Mouse (Mus musculus) CH12.LX (cell line): ENCODE results near the gene Usp11. TPM values are rescaled to one million over a fixed set of nuclear protein-coding genes. Genes with fewer than 3 reads are reported as not detected.

Experiments
- DNase-seq: peaks from one replicate; pipeline ENCODE4 v3.0.0-alpha.2; 2013; ENCODE audit errors: extremely low read depth
- H3K27ac ChIP-seq: 2 replicates; pipeline ENCODE4 v1.5.1; 2012; ENCODE audit warnings: low read depth, mild to moderate bottlenecking, control low read depth, moderate library complexity; ENCODE audit not compliant: insufficient read depth
- H3K27me3 ChIP-seq: replicated peaks from 2 replicates; pipeline ENCODE3; 2012; ENCODE audit warnings: inconsistent platforms
- H3K36me3 ChIP-seq, 2 experiments: replicated peaks in 1 of 2; 2 replicates each; pipeline versions ENCODE3 to v1.6.1; 2012; ENCODE audit warnings: inconsistent platforms in 1 of 2, low read length in 1 of 2, mild to moderate bottlenecking in 1 of 2, mixed read lengths in 1 of 2, moderate library complexity in 1 of 2; ENCODE audit not compliant: control insufficient read depth in 1 of 2, insufficient read depth in 1 of 2
- H3K4me1 ChIP-seq, 2 experiments: 2 replicates each; pipeline ENCODE4 v1.6.1; 2012; ENCODE audit warnings: inconsistent platforms in 1 of 2, moderate library complexity in 1 of 2; ENCODE audit not compliant: insufficient read depth in 2 of 2, control insufficient read depth in 1 of 2
- H3K4me2 ChIP-seq: 2 replicates; pipeline ENCODE4 v1.6.1; 2012; ENCODE audit warnings: low read depth, mild to moderate bottlenecking, control low read depth; ENCODE audit not compliant: poor library complexity, insufficient read depth, severe bottlenecking
- H3K4me3 ChIP-seq, 3 experiments: fragments of 150-350 bp in 1 of 3; sonication (generic) in 1 of 3; replicated peaks in 1 of 3; 2 replicates each; pipeline versions ENCODE3 to v1.5.1; 2011 to 2012; ENCODE audit warnings: low read depth in 2 of 3, low read length in 2 of 3, mild to moderate bottlenecking in 2 of 3, moderate library complexity in 2 of 3, control low read depth in 1 of 3, improper control_type of control experiment in 1 of 3, inconsistent platforms in 1 of 3, mixed read lengths in 1 of 3; ENCODE audit not compliant: poor library complexity in 1 of 3
- H3K79me2 ChIP-seq: replicated peaks from 2 replicates; pipeline ENCODE4 v1.6.1; 2012; ENCODE audit warnings: mild to moderate bottlenecking, moderate library complexity; ENCODE audit not compliant: control insufficient read depth, poor library complexity, insufficient read depth, severe bottlenecking; ENCODE audit errors: extremely low read depth
- H3K9ac ChIP-seq: 2 replicates; pipeline ENCODE4 v1.6.1; 2012; ENCODE audit warnings: low read depth, mild to moderate bottlenecking, control low read depth, moderate library complexity; ENCODE audit not compliant: insufficient read depth
- H3K9me3 ChIP-seq: replicated peaks from 2 replicates; pipeline ENCODE3; 2012; ENCODE audit warnings: low read length, inconsistent platforms, mixed read lengths
- CHD1 ChIP-seq: IDR thresholded peaks from 2 replicates; pipeline ENCODE4 v1.6.1; 2012; ENCODE audit warnings: low read depth, low read length, improper control_type of control experiment, inconsistent platforms
- CTCF ChIP-seq, 2 experiments: IDR thresholded peaks in 1 of 2; conservative IDR thresholded peaks in 1 of 2; 2 replicates each; pipeline ENCODE4 v1.5.1; 2011 to 2012; ENCODE audit warnings: low read depth in 2 of 2, low read length in 2 of 2, improper control_type of control experiment in 1 of 2, inconsistent platforms in 1 of 2, mild to moderate bottlenecking in 1 of 2, moderate library complexity in 1 of 2
- ELF1 ChIP-seq: IDR thresholded peaks from 2 replicates; pipeline ENCODE4 v1.6.1; 2014; ENCODE audit warnings: low read depth, mild to moderate bottlenecking, inconsistent platforms, low read length, improper control_type of control experiment
- HCFC1 ChIP-seq: IDR thresholded peaks from 2 replicates; pipeline ENCODE4 v1.6.1; 2012; ENCODE audit warnings: low read depth, mild to moderate bottlenecking, inconsistent platforms, low read length, improper control_type of control experiment
- KAT2A ChIP-seq: IDR thresholded peaks from 2 replicates; pipeline ENCODE4 v1.6.1; 2012; ENCODE audit warnings: low read length, improper control_type of control experiment, inconsistent platforms; ENCODE audit not compliant: insufficient replicate concordance
- MAX ChIP-seq: IDR thresholded peaks from 2 replicates; pipeline ENCODE4 v1.6.1; 2011; ENCODE audit warnings: low read length, improper control_type of control experiment
- MAZ ChIP-seq: IDR thresholded peaks from 2 replicates; pipeline ENCODE4 v1.6.1; 2012; ENCODE audit warnings: low read depth, mild to moderate bottlenecking, inconsistent platforms, low read length, improper control_type of control experiment, moderate library complexity
- NELFE ChIP-seq: IDR thresholded peaks from 2 replicates; pipeline ENCODE4 v1.6.1; 2011; ENCODE audit warnings: low read depth, low read length, improper control_type of control experiment
- NRF1 ChIP-seq: IDR thresholded peaks from 2 replicates; pipeline ENCODE4 v1.6.1; 2014; ENCODE audit warnings: low read depth, mild to moderate bottlenecking, inconsistent platforms, low read length, improper control_type of control experiment, moderate library complexity
- POLR2A ChIP-seq: IDR thresholded peaks from 2 replicates; pipeline ENCODE4 v1.6.1; 2011; ENCODE audit warnings: low read depth, mild to moderate bottlenecking, improper control_type of control experiment, low read length
- RCOR1 ChIP-seq: conservative IDR thresholded peaks from 2 replicates; pipeline ENCODE4 v1.6.1; 2012; ENCODE audit warnings: low read depth, mild to moderate bottlenecking, inconsistent platforms, low read length, improper control_type of control experiment
- SIN3A ChIP-seq: IDR thresholded peaks from 2 replicates; pipeline ENCODE4 v1.6.1; 2012; ENCODE audit warnings: low read length, improper control_type of control experiment, inconsistent platforms
- SMC3 ChIP-seq: IDR thresholded peaks from 2 replicates; pipeline ENCODE4 v1.6.1; 2011; ENCODE audit warnings: low read depth, low read length, improper control_type of control experiment
- TCF12 ChIP-seq: IDR thresholded peaks from 2 replicates; pipeline ENCODE4 v1.6.1; 2014; ENCODE audit warnings: low read depth, mild to moderate bottlenecking, inconsistent platforms, low read length, improper control_type of control experiment
- USF1 ChIP-seq: IDR thresholded peaks from 2 replicates; pipeline ENCODE4 v1.6.1; 2014; ENCODE audit warnings: low read depth, mild to moderate bottlenecking, inconsistent platforms, low read length, improper control_type of control experiment
- ZKSCAN1 ChIP-seq: IDR thresholded peaks from 2 replicates; pipeline ENCODE4 v1.6.1; 2012; ENCODE audit warnings: low read depth, inconsistent platforms, low read length, improper control_type of control experiment, borderline replicate concordance
- ZMIZ1 ChIP-seq: IDR thresholded peaks from 2 replicates; pipeline ENCODE4 v1.6.1; 2012; ENCODE audit warnings: low read depth, mild to moderate bottlenecking, inconsistent platforms, low read length, improper control_type of control experiment
- dilution Hi-C: fragments of 300-500 bp; cut with MboI; formaldehyde crosslinking; loops from 2 replicates; pipeline ENCODE4 v1.14.3; 2020; ENCODE audit warnings: low sequenced_read_pairs; ENCODE audit not compliant: extremely low pct_unique_long_range_greater_than_20kb, extremely low pct_ligation_motif_present
- in situ Hi-C: fragments of 300-500 bp; cut with MboI; formaldehyde crosslinking; loops from 3 replicates; pipeline ENCODE4 v1.14.3; 2019; ENCODE audit warnings: low sequenced_read_pairs, low pct_ligation_motif_present, low pct_unique_long_range_greater_than_20kb, mixed read lengths
- polyA plus RNA-seq: library from polyadenylated mRNA; unstranded; fragments of >175 nt; gene quantifications from 2 replicates; pipeline ENCODE4 v1.2.1, GENCODE M21; 2012; ENCODE audit warnings: low read depth; ENCODE audit not compliant: insufficient read length
- total RNA-seq, 2 experiments: library from RNA; depleted of rRNA; stranded (reverse); fragments of 300-350 nt in 1 of 2; fragments of >200 nt in 1 of 2; gene quantifications; 2 replicates each; pipeline ENCODE4 v1.2.3; 2012 to 2014

Gene Usp11
- total and polyA plus RNA-seq, 3 experiments: 4.0 to 11.2 (median 6.3) TPM

DNA sequence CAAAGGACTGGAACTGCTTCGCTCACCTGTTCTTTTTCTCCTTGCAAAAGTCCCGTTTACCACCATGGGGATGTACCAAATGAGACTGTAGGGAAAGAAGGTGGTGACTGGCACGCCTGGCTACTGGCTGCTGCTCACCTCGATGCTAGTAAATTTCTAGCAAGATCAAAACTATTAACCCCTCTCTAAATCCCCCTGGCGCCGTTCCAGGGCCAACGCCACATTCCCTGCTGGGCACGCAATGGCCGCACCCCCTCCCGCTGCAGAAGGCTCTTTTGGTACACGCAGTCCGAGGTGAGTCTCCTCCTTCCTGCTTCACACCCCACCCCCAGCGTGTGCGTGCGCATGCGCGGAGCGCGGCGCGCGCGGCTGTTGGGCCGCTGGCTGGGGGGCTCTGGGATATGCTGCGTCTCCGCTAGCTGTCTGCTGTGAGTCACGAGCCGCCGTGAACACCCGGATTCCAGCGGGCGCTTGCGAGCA lies 15.6 kb upstream of the Usp11 start:
- H3K9me3 ChIP-seq: no peaks in the 10 kb centered on the region
- dilution Hi-C loops: no loop called here
- peaks cover 30% of the 10 kb centered on the region for H3K79me2 ChIP-seq
- no peaks in the 10 kb centered on the region for H3K27me3 ChIP-seq
- peak overlapping the region; percentile 99 for H3K9ac ChIP-seq
- in situ Hi-C loops: no loop called here
- DNase-seq: peak; percentile 66
- peak overlapping the region; percentile 58 for H3K27ac ChIP-seq
- H3K4me3 ChIP-seq: peak overlapping the region; percentile 68 to 88 (median 80)
- peaks cover 8 to 34% of the 10 kb centered on the region in 2 experiments for H3K36me3 ChIP-seq
- peaks cover 0 to 19% of the 10 kb centered on the region in 2 experiments; a peak in 3 of 4 replicates for H3K4me1 ChIP-seq
- TF ChIP-seq RCOR1 (no peak), POLR2A (peak; percentile 79), ZMIZ1 (0 out of 2 replicates have a peak, but pooled peaks have one; percentile 33), SMC3 (no peak), TCF12 (peak; percentile 39; the same call in 1 of the 2 replicates), NELFE (peak; percentile 70), NRF1 (peak; percentile 95), ELF1 (peak; percentile 79), CHD1 (peak; percentile 75; the same call in 1 of the 2 replicates), HCFC1 (peak; percentile 52)
- peak overlapping the region; percentile 55; the same call in 1 of the 2 replicates for H3K4me2 ChIP-seq

DNA sequence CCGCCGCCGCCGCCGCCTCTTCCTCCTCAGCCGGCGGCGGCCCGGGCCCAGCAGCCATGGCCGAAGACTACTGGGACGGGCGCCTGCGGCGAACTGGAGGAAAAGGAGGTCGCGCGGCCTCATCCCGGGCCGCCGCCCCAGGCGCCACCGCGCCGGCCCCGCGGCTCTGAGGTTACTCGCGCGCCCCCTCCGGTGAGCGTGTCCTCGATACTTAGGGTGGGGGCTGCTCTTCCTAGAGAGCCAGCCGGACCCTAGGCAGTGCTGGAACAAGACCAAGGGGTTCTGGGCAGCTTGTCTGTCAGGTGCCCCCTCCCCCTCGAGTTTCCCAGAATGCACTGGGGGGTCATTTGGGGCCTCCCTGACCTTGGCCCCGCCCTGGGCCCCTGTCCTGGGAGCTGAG lies 15.1 kb upstream of the Usp11 start:
- Histone ChIP-seq H3K4me3 (peak overlapping the region; percentile 68 to 88 (median 80)), H3K27me3 (no peaks in the 10 kb centered on the region), H3K27ac (peak overlapping the region; percentile 58), H3K4me2 (no peak overlapping the region), H3K79me2 (peaks cover 30% of the 10 kb centered on the region), H3K9me3 (no peaks in the 10 kb centered on the region), H3K36me3 (peaks cover 10 to 36% of the 10 kb centered on the region in 2 experiments), H3K4me1 (peaks cover 0 to 19% of the 10 kb centered on the region in 2 experiments; a peak in 3 of 4 replicates), H3K9ac (peak overlapping the region; percentile 99)
- peak; percentile 41 for DNase-seq
- in situ Hi-C loops: no loop called here
- dilution Hi-C loops: no loop called here
- 0 out of 2 replicates have a peak, but pooled peaks have one; percentile 26 for TF ChIP-seq MAZ
- no peak for TF ChIP-seq MAX
- TF ChIP-seq KAT2A: no peak
- no peak for TF ChIP-seq POLR2A
- TF ChIP-seq ZKSCAN1: no peak
- no peak for TF ChIP-seq ELF1
- TF ChIP-seq SMC3: no peak
- peak; percentile 36 for TF ChIP-seq SIN3A
- TF ChIP-seq USF1: no peak
- TF ChIP-seq HCFC1: peak; percentile 8; the same call in 1 of the 2 replicates
- TF ChIP-seq CTCF (conservative IDR thresholded peaks at IDR 0.05 in 1 of 2, IDR thresholded peaks at IDR 0.05 in 1 of 2; ENCODE audit: low read depth in 2 of 2, low read length in 2 of 2): peak in 1 of 2 experiments; percentile 22; a peak in 1 of 4 replicates
